ENCODE assay signal across 9 mouse cellular contexts in the genomic region with DNA sequence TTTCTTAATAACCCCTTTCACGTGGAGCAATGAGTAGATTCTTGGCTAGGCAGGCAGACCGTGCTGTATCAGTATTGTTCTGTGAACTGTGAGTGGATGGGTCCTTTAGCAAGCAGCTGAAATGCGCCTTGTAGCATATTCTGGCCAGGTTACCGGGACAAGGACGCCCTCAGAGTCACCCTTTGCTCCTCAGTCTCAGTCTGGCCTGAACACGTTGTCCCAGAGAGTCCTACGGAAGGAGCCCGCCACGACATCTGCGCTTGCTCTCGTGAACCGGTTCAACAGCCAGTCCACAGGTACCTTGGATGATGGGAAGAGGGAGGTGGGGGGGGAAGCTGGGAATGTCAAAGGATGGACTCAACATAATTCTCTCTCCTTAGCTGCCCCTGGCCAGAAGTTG. TPM values are rescaled to one million over a fixed set of nuclear protein-coding genes. Genes with fewer than 3 reads are reported as not detected.
A peak's percentile ranks its signal among the peaks of the same experiment; 100 is the strongest.
DNase-seq lines count a peak whose midpoint lies in the region; ATAC-seq and TF ChIP-seq lines count a peak whose summit lies in the region.
"Had no signal": no experiment of that assay in that cellular context is flagged by ENCODE, and none has a peak within 500 bp of the region (broad histone marks: within the 10 kb centered on the region; RNA-seq: fewer than 3 reads in every experiment).

No protein-coding gene starts in this region.

- peaks cover 19% of the 10 kb centered on the region for H3K36me3 ChIP-seq in heart, embryonic 11.5 days (ENCODE audit: control insufficient read depth, insufficient read depth, low read length)
- H3K36me3 ChIP-seq in midbrain, embryonic 12.5 days, result peaks cover 38% of the 10 kb centered on the region
- no peaks in the 10 kb centered on the region for H3K36me3 ChIP-seq in midbrain, embryonic 15.5 days (replicated peaks)
- peaks cover 23% of the 10 kb centered on the region; the same call in 1 of the 2 replicates for H3K36me3 ChIP-seq in hindbrain, embryonic 12.5 days
- peaks cover 39% of the 10 kb centered on the region for H3K36me3 ChIP-seq in liver, postnatal 0 days (replicated peaks; ENCODE audit: insufficient read depth, low read length)

- H3K27me3 ChIP-seq in heart, embryonic 11.5 days (ENCODE audit: control insufficient read depth, insufficient read depth, low read length), result no peaks in the 10 kb centered on the region
- no peaks in the 10 kb centered on the region for H3K27me3 ChIP-seq in midbrain, embryonic 12.5 days
- no peaks in the 10 kb centered on the region for H3K27me3 ChIP-seq in midbrain, embryonic 15.5 days (replicated peaks)
- H3K27me3 ChIP-seq in hindbrain, embryonic 12.5 days, result no peaks in the 10 kb centered on the region
- H3K27me3 ChIP-seq in liver, postnatal 0 days (ENCODE audit: insufficient read depth, low read length), result no peaks in the 10 kb centered on the region

- no peak for TF ChIP-seq EP300 in liver, postnatal 0 days (IDR thresholded peaks at IDR 0.05; ENCODE audit: low read depth)

- peaks cover 8% of the 10 kb centered on the region for H3K4me1 ChIP-seq in heart, embryonic 11.5 days (ENCODE audit: control insufficient read depth, insufficient read depth, low read length)
- H3K4me1 ChIP-seq in midbrain, embryonic 12.5 days, result peaks cover 37% of the 10 kb centered on the region
- H3K4me1 ChIP-seq in midbrain, embryonic 15.5 days, result peaks cover 13% of the 10 kb centered on the region
- H3K4me1 ChIP-seq in hindbrain, embryonic 12.5 days, result peaks cover 14% of the 10 kb centered on the region
- H3K4me1 ChIP-seq in liver, postnatal 0 days (ENCODE audit: insufficient read depth), result peaks cover 22% of the 10 kb centered on the region

- no peak overlapping the region for H3K27ac ChIP-seq in heart, embryonic 11.5 days (ENCODE audit: low read depth, low read length)
- H3K27ac ChIP-seq in midbrain, embryonic 12.5 days (replicated peaks), result no peak overlapping the region
- no peak overlapping the region for H3K27ac ChIP-seq in midbrain, embryonic 15.5 days
- H3K27ac ChIP-seq in hindbrain, embryonic 12.5 days, result no peak overlapping the region
- H3K27ac ChIP-seq in liver, postnatal 0 days (ENCODE audit: low read depth), result no peak overlapping the region

- ATAC-seq in heart, embryonic 11.5 days (replicated peaks; ENCODE audit: insufficient number of reproducible peaks, low FRiP score, low TSS enrichment), result no peak
- ATAC-seq in midbrain, embryonic 12.5 days (ENCODE audit: low FRiP score, low read depth), result no peak
- ATAC-seq in midbrain, embryonic 15.5 days (replicated peaks), result no peak
- no peak for ATAC-seq in hindbrain, embryonic 12.5 days (ENCODE audit: low FRiP score)
- ATAC-seq in liver, postnatal 0 days, result no peak

- H3K4me2 ChIP-seq in heart, embryonic 11.5 days, result peak overlapping the region; percentile 71
- H3K4me2 ChIP-seq in midbrain, embryonic 12.5 days (replicated peaks), result peak overlapping the region; percentile 91
- no peak overlapping the region for H3K4me2 ChIP-seq in midbrain, embryonic 15.5 days
- peak overlapping the region; percentile 79 for H3K4me2 ChIP-seq in hindbrain, embryonic 12.5 days (replicated peaks)
- peak overlapping the region; percentile 93 for H3K4me2 ChIP-seq in liver, postnatal 0 days (ENCODE audit: low read depth, low read length)

- 85% methylated on average over 12 of the region's 12 CpGs for WGBS in heart, embryonic 11.5 days (ENCODE audit: insufficient replicate concordance)
- WGBS in midbrain, embryonic 12.5 days, result 96% methylated on average over 12 of the region's 12 CpGs
- 90% methylated on average over 12 of the region's 12 CpGs for WGBS in midbrain, embryonic 15.5 days
- 93% methylated on average over 12 of the region's 12 CpGs for WGBS in hindbrain, embryonic 12.5 days
- WGBS in liver, postnatal 0 days (ENCODE audit: insufficient replicate concordance), result 88% methylated on average over 12 of the region's 12 CpGs

- H3K9ac ChIP-seq in heart, embryonic 11.5 days (ENCODE audit: low read depth, low read length), result 0 out of 2 replicates have a peak overlapping the region, but pooled peaks have one; percentile 5
- peak overlapping the region; percentile 77; the same call in 1 of the 2 replicates for H3K9ac ChIP-seq in midbrain, embryonic 12.5 days (replicated peaks)
- no peak overlapping the region for H3K9ac ChIP-seq in midbrain, embryonic 15.5 days
- no peak overlapping the region for H3K9ac ChIP-seq in hindbrain, embryonic 12.5 days
- peak overlapping the region; percentile 42 for H3K9ac ChIP-seq in liver, postnatal 0 days (replicated peaks)

- intact Hi-C loops in heart, postnatal 14 days (cut with DNase I), result no loop called here

- no peak for TF ChIP-seq CTCF in liver, postnatal 0 days (IDR thresholded peaks at IDR 0.05; ENCODE audit: low read depth)

- H3K4me3 ChIP-seq in heart, embryonic 11.5 days (ENCODE audit: low read depth, low read length), result peak overlapping the region; percentile 92
- 0 out of 2 replicates have a peak overlapping the region, but pooled peaks have one; percentile 83 for H3K4me3 ChIP-seq in midbrain, embryonic 12.5 days
- no peak overlapping the region for H3K4me3 ChIP-seq in midbrain, embryonic 15.5 days
- no peak overlapping the region for H3K4me3 ChIP-seq in hindbrain, embryonic 12.5 days
- H3K4me3 ChIP-seq in liver, postnatal 0 days (ENCODE audit: low read depth, low read length), result peak overlapping the region; percentile 92

- DNase-seq in heart, postnatal 14 days, result no peak
- DNase-seq in liver, postnatal 0 days, result no peak
- no peak for DNase-seq in adrenal gland, postnatal 25 days
- DNase-seq in right cerebral cortex, postnatal 36 days (ENCODE audit: low spot score in 2 of 2), result no peak
- DNase-seq: B cell, adult 2 months had no signal

- H3K9me3 ChIP-seq in heart, embryonic 11.5 days (replicated peaks; ENCODE audit: control insufficient read depth, low read length), result no peaks in the 10 kb centered on the region
- no peaks in the 10 kb centered on the region for H3K9me3 ChIP-seq in midbrain, embryonic 12.5 days
- H3K9me3 ChIP-seq in midbrain, embryonic 15.5 days, result no peaks in the 10 kb centered on the region
- H3K9me3 ChIP-seq in hindbrain, embryonic 12.5 days (replicated peaks), result no peaks in the 10 kb centered on the region
- H3K9me3 ChIP-seq in liver, postnatal 0 days (ENCODE audit: low read length), result no peaks in the 10 kb centered on the region

RNA-seq across cellular contexts. Expression of a gene that starts 2.1 kb away (rescaled TPM):
- polyA plus RNA-seq in heart, embryonic 11.5 days (2014; fragmentation: Nextera tagmentation; extraction: Ambion mirVana), result 89.2 and 89.6 TPM in 2 replicates
- 1 to 10 TPM; 3.6 to 8.1 TPM for total RNA-seq in heart, postnatal 14 days (2021)
- 139 and 142 TPM in 2 replicates for polyA plus RNA-seq in midbrain, embryonic 12.5 days (2016; fragmentation: Nextera tagmentation; extraction: Ambion mirVana)
- polyA plus RNA-seq in midbrain, embryonic 15.5 days (2015; fragmentation: Nextera tagmentation; extraction: Ambion mirVana), result 17.7 and 23.9 TPM in 2 replicates
- polyA plus RNA-seq in hindbrain, embryonic 12.5 days (2016; fragmentation: Nextera tagmentation; extraction: Ambion mirVana), result 95.5 and 100 TPM in 2 replicates
- polyA plus RNA-seq in liver, postnatal 0 days (2015; fragmentation: Nextera tagmentation; extraction: Ambion mirVana), result 41.3 and 45.9 TPM in 2 replicates
- total RNA-seq in adrenal gland, postnatal 25 days (2021), result 9.7 and 11.8 TPM in 2 replicates

RNA-seq across cellular contexts. Expression of a gene that starts 11.9 kb away (rescaled TPM):
- 7.7 and 9.8 TPM in 2 replicates for polyA plus RNA-seq in heart, embryonic 11.5 days (2014; fragmentation: Nextera tagmentation; extraction: Ambion mirVana)
- 10 to 100 TPM; 15.9 to 16.2 TPM for total RNA-seq in heart, postnatal 14 days (2021)
- polyA plus RNA-seq in midbrain, embryonic 12.5 days (2016; fragmentation: Nextera tagmentation; extraction: Ambion mirVana), result 13.3 and 16.3 TPM in 2 replicates
- 20.5 and 21.2 TPM in 2 replicates for polyA plus RNA-seq in midbrain, embryonic 15.5 days (2015; fragmentation: Nextera tagmentation; extraction: Ambion mirVana)
- polyA plus RNA-seq in hindbrain, embryonic 12.5 days (2016; fragmentation: Nextera tagmentation; extraction: Ambion mirVana), result 15.8 and 16.6 TPM in 2 replicates
- polyA plus RNA-seq in liver, postnatal 0 days (2015; fragmentation: Nextera tagmentation; extraction: Ambion mirVana), result 5.4 and 6.6 TPM in 2 replicates
- total RNA-seq in adrenal gland, postnatal 25 days (2021), result 23.1 and 32.0 TPM in 2 replicates

RNA-seq across cellular contexts. Expression of a gene that starts 23.0 kb away (rescaled TPM):
- 26.4 and 28.2 TPM in 2 replicates for polyA plus RNA-seq in heart, embryonic 11.5 days (2014; fragmentation: Nextera tagmentation; extraction: Ambion mirVana)
- 1 to 10 TPM; 5.2 to 5.4 TPM for total RNA-seq in heart, postnatal 14 days (2021)
- polyA plus RNA-seq in midbrain, embryonic 12.5 days (2016; fragmentation: Nextera tagmentation; extraction: Ambion mirVana), result 45.1 and 48.3 TPM in 2 replicates
- polyA plus RNA-seq in midbrain, embryonic 15.5 days (2015; fragmentation: Nextera tagmentation; extraction: Ambion mirVana), result 33.5 and 37.7 TPM in 2 replicates
- polyA plus RNA-seq in hindbrain, embryonic 12.5 days (2016; fragmentation: Nextera tagmentation; extraction: Ambion mirVana), result 39.4 and 45.1 TPM in 2 replicates
- 12.5 and 13.0 TPM in 2 replicates for polyA plus RNA-seq in liver, postnatal 0 days (2015; fragmentation: Nextera tagmentation; extraction: Ambion mirVana)
- total RNA-seq in adrenal gland, postnatal 25 days (2021), result 18.3 and 21.8 TPM in 2 replicates

RNA-seq across cellular contexts. Expression of a gene that starts 31.9 kb away (rescaled TPM):
- polyA plus RNA-seq in heart, embryonic 11.5 days (2014; fragmentation: Nextera tagmentation; extraction: Ambion mirVana), result 41.3 and 48.3 TPM in 2 replicates
- total RNA-seq in heart, postnatal 14 days (2021), result 10 to 100 TPM; 13.1 to 16.5 TPM
- 72.4 and 77.1 TPM in 2 replicates for polyA plus RNA-seq in midbrain, embryonic 12.5 days (2016; fragmentation: Nextera tagmentation; extraction: Ambion mirVana)
- 67.0 and 73.5 TPM in 2 replicates for polyA plus RNA-seq in midbrain, embryonic 15.5 days (2015; fragmentation: Nextera tagmentation; extraction: Ambion mirVana)
- polyA plus RNA-seq in hindbrain, embryonic 12.5 days (2016; fragmentation: Nextera tagmentation; extraction: Ambion mirVana), result 64.8 and 66.4 TPM in 2 replicates
- 7.4 and 7.6 TPM in 2 replicates for polyA plus RNA-seq in liver, postnatal 0 days (2015; fragmentation: Nextera tagmentation; extraction: Ambion mirVana)
- total RNA-seq in adrenal gland, postnatal 25 days (2021), result 32.9 and 33.9 TPM in 2 replicates

RNA-seq across cellular contexts. Expression of a gene that starts 39.3 kb away (rescaled TPM):
- 17.3 and 24.0 TPM in 2 replicates for polyA plus RNA-seq in heart, embryonic 11.5 days (2014; fragmentation: Nextera tagmentation; extraction: Ambion mirVana)
- 1 to 10 TPM; 7.6 to 7.7 TPM for total RNA-seq in heart, postnatal 14 days (2021)
- polyA plus RNA-seq in midbrain, embryonic 12.5 days (2016; fragmentation: Nextera tagmentation; extraction: Ambion mirVana), result 34.7 and 38.7 TPM in 2 replicates
- 16.9 and 18.7 TPM in 2 replicates for polyA plus RNA-seq in midbrain, embryonic 15.5 days (2015; fragmentation: Nextera tagmentation; extraction: Ambion mirVana)
- 27.8 and 31.0 TPM in 2 replicates for polyA plus RNA-seq in hindbrain, embryonic 12.5 days (2016; fragmentation: Nextera tagmentation; extraction: Ambion mirVana)
- polyA plus RNA-seq in liver, postnatal 0 days (2015; fragmentation: Nextera tagmentation; extraction: Ambion mirVana), result 8.9 and 10.6 TPM in 2 replicates
- 39.7 and 40.1 TPM in 2 replicates for total RNA-seq in adrenal gland, postnatal 25 days (2021)

Comparison
In these comparisons a context has a peak if more than half of its experiments do, and no peak if none do; other contexts are left out.
1. H3K4me3 ChIP-seq: peak in heart, embryonic 11.5 days (single experiment), midbrain, embryonic 12.5 days (single experiment) and liver, postnatal 0 days (single experiment); none in midbrain, embryonic 15.5 days (single experiment) and hindbrain, embryonic 12.5 days (single experiment).
2. H3K9ac ChIP-seq: peak in heart, embryonic 11.5 days (single experiment), midbrain, embryonic 12.5 days (single experiment) and liver, postnatal 0 days (single experiment); none in midbrain, embryonic 15.5 days (single experiment) and hindbrain, embryonic 12.5 days (single experiment).